Mouse (Mus musculus): ENCODE data around the gene Prkce.

DNA sequence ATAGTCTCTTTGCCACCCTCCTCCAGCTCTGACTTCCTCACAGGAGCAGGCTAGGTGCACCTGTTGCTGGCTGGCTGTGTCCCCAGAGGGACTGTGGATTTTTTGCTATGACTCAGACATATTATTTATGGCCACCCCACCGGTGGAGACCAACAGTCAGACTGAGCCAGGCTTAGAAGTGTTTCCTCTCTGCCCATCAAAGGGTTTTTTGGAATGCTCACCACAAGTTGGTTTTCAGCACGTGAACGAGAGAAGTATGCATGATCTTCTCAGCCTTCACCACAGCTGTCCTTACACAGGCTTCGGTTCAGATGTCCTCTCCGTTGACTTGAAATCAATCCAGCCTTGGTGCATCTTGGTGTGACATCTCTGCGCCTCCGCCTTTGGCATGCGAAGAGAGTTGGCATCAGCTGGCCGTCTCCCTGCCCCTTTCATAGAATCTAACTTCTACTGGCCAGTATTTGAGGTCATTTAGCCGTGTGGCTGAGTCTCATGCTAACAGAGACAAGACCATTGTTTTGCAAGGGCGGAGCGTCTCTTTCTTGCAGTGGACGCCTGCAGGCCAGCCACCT lies 42.2 kb downstream of the Prkce start:
- TF ChIP-seq CTCF (IDR thresholded peaks at IDR 0.05; ENCODE audit: control insufficient read depth, insufficient read depth, low read length) (no peak), POLR2A (IDR thresholded peaks at IDR 0.05; ENCODE audit: borderline replicate concordance, control insufficient read depth, low read depth, low read length) (no peak)

All from bone marrow, adult 2 months (tissue).